Mouse (Mus musculus): Measurements from ENCODE around the gene Pbld2.
A peak's percentile ranks its signal among the peaks of the same experiment; 100 is the strongest.

Pbld2 gene

DNA sequence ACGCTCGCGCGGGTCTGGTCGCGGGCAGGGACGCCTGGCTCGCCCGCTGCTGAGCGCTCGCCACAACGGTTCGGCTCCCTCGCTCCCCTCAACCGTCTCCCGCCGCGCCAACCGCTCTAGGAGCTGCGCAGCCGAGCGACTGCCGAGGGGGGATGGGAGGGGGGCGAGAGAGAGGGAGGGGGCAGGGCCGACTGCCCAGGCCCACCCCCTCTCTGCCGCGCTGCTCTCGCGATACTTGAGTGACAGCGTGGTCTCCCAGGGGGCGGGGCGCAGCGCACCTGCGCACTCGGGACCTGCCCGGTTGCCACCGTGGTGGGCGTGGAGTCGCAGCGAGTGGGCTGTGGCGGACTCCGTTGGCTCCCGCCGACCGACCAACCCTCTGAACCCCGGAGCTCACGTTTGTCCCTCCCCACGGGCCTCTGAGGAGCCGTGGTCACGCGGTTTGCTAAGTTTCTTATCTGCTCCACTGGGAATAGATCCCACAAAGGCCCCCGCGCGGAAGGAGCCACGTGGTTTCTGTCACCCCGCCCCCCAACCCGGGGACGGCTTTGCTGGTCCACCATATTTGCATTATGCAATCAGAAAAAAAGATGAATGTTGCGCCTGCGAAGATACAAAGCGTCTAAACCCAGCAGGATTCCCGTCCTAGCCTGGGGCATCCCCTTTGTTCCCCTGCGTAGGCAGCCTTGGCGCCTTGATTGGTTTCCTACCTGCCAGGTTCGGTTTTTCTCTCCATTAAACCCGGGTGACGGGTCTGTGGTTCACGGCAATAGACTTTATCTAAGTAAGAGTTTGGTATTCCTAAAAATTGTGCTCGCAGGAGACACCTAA is at the start of gene Pbld2, which contains the start of gene Hnrnph3:
TSS of gene Pbld2 (plus strand) at position 567 of the 831 bp plus-strand sequence.
TSS of gene Hnrnph3 (minus strand) at position 469 of the 831 bp plus-strand sequence.
- peak; percentile 96 to 99 for DNase-seq

DNA sequence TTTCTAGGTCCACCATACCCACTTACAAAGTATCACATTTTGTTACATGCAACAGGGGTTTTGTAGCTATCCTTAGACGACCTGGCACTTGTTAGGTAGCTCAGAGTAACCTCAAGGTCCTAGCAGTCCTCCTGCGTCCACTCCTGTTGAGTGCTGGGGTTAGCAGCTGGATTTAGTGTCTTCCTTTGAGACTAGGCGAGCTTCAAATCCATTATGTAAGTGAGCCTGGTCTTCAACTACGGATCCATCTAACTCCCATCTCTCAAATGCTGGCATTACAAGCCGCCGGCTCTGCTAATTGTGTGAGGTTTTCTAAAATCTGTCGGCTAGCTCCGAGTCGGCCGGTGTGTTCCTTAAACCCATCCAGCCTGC is 44.5 kb upstream of the Pbld2 start:
- no peak for DNase-seq

DNA sequence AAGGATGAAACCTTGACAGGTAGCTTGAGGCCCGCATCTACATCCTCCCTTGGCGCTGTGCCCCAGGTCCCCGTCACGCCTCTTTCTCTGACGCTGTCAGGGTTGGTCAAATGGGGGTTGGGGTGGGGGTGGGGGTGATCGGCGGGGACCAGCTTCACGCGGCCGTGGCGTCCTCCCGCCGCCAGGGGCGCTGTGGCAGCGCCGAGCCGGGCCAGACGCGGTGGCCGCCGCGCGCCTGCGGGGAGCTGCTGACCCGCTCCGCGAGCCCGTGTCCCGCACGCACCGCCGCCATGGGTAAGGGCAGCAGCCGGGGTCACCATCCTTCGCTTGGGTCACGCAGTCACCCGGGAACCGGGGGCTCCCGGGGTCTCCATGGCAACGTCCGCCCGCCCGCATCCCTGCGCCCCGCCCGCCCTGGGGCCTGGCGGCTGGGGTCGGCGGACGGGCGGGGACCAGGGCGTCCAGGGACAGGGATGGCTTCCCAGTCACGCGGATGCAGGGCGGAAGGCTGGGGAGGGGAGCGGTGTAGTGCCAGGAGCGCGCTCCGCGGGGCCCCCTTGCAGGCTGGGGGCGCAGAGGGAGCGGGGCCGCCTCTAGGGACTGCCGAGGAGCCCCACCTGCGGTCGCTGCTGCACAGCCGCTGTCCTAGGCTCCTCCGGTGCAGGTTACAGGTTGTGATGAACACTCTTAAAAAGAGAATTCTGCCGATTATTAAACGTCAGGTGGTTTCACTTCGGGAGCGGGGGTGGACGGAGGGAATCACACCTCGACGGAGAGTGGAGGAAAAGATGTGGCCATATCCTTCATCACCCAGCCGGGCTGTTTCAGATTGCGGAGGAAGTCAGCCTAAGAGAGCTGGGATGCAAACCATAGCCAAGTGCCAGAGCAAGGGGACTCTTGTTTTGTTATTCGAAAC is 43.8 kb upstream of the Pbld2 start, which contains the start of gene Rufy2:
TSS of gene Rufy2 (plus strand) at position 185 of the 916 bp plus-strand sequence.
- peak; percentile 96 to 98 for DNase-seq

DNA sequence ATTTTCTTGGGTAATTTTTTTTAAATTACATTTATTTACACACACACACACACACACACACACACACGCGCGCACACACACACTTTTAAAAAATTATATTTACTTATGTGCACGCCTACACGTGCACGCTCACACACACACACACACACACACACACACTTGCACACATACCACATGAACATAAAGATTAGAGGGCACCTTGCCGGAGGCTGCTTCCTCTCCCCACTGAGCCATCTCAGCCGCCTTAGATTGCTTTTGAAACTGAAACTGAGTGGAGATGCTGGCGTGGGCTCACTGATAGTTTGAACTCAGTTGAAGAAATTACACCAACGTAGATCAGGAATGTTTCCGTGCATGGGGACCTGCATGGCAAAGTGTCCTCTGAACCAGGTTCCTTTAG is 40.0 kb upstream of the Pbld2 start:
- DNase-seq, result no peak

DNA sequence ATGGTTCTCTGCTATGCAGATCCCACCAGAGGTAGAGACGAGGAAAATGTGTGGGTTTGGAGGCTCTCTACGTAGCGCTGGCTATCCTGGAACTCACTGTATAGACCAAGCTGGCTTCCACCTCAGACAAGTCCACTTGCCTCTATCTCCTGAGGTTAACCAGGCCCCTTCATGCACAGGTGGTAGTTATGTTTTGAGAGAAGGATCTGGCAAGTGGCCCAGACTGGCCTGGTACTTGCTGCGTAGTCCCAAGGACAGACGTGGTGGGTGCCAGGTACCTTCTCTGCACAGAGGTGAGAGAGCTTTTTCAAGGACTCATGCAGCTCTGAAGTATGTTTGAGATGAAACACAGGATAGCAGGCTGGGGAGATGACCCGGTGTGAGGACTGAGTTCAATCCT is 39.6 kb upstream of the Pbld2 start:
- peak in 1 of 2 experiments; percentile 35 for DNase-seq

DNA sequence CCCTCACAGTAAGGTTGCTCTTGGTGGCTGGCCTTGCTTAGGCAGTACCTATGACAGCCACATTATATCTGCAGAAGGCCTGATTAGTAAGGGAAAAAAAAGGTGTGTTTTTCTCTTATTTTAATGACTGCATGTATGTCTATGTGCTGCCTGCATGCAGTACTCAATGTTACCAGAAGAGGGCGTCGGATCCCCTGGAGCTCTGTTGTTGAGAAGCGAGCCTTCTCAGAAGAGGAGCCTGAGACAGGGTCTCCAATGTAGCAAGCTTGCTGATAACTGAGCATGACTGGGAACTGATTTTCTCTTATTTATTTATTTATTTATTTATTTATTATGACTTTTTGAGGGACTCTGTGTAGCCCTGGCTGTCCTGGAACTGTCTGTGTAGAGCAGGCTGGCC is 36.8 kb upstream of the Pbld2 start:
- DNase-seq, result no peak

DNA sequence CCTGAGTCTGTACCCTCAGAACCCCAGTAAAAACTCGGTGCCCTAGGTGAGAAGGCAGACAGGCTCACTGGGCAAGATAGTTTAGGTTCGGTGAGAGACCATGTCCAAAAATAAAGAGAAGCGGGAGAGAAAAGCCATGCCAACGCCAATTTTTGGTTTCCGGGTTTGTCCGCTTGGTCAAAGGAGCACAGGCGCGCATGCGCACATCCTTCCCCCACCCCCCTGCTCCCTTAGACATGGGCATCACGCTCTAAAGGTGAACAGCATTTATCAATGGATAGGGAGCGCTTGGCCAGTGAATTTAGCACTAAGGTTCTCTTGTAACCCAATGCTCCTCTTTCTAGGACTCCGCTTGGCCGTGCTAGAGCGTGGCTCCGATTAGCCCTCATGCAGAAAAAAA is 33.5 kb upstream of the Pbld2 start:
- no peak for DNase-seq

DNA sequence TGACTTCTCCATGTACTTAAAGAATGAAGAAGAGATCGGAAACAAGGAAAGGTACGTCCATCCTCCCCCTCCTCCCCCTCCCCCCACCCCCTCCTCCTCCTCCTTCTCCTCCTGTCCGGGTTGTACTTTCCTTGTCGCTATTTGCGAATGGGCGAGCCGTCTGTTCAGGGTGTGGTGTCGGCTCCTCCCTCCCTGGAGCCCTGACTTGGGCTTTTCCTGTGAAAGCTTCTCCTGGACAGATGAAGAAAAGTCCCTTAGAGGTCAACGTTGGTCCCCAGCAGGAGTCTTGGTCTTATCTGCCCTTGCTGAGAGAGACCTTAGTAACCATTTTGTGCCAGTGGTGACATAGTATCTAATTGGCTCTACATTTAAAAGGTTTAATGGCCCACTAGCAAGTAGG is 30.1 kb upstream of the Pbld2 start:
- no peak for DNase-seq

DNA sequence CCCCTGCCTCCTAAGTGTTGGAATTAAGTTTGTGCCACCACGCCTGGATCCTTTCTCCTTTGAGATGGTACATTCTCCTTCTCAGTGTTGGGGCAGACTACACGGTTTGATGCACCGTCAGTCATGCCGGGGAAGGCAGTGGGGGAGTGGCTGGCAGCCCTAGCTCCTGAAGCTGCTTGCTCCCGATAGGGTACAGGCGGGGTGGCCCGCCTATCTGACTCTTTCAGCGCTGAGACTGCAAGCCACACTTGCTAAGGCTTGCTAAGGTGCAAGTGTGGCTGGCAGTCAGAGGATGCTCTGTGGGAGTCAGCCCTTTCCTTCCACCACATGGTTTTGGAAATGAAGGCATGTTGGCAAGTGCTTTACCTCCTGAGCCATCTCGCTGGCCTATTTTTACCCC is 23.5 kb upstream of the Pbld2 start:
- DNase-seq, result no peak

DNA sequence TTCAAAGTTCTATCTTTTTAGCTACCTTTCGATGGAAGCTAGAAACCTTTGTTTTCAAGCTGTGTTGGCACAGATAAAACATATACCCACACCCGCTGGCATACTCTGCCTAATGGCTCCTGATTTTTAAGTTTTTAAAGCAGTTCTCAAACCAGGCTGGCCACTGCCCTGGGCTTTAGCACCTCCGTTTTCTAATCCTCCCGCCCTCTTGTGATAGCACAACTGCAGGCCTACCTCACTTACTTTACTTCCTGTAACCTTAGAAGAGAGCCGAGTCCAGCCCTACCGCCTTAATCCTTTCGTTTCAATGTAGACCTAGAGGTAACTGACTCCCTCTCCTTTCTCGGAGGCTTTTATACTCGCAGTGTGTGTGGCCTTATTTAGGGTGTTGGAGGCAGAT is 20.9 kb upstream of the Pbld2 start:
- DNase-seq, result no peak

DNA sequence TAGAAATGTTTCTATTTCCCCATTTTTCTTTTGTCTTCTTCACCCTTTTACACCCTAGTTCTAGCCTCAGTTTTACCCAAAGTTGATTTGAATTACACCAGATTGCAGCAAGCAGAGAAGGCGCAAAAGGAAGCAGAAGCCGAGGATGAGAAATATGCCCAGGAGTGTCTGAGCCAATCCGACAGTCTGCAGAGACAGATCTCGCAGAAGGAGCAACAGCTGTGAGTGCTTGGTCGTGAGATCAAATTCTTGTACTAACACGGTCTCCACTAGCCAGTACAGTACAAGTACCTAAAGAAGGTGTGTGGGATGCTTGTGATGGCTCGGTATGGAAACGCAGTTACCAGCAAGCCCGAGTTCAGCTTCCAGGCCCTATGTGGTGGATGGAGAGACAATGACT is 19.6 kb upstream of the Pbld2 start:
- no peak for DNase-seq

DNA sequence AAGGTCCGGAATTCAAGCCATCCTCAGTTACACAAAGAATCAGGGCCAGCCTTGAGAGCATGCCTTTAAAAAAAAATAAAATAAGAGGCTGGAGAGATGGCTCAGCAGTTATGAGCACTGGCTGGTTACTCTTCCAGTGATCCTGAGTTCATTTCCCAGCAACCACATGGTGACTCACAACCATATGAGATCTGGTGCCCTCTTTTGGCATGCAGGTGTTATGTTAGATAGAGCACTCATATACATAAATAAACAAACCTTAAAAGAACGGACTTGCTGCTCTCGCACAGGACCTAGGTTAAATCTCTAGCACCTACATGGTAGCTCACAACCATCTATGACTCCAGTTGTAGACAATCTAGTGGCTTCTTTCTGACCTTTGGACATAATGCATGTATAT is 15.9 kb upstream of the Pbld2 start:
- no peak for DNase-seq

DNA sequence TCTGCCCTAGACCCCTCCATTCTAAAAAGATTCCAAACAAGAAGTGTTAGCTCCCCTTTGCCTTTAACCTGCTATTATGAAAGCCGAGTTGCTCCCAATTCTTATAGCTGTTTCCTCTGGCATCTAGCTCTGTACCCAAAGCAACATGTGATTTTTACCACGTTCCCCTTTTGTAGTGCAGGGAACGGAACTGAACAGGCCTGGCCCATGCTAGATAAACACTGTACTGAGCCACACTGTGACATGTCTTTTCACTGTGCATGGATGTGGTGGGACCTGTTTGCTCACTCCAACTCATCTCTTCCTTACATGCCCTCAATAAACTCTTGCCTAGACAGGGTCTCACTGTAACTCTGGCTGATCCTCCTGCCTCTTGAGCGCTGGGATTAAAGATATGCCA is 13.8 kb upstream of the Pbld2 start:
- DNase-seq, result no peak

DNA sequence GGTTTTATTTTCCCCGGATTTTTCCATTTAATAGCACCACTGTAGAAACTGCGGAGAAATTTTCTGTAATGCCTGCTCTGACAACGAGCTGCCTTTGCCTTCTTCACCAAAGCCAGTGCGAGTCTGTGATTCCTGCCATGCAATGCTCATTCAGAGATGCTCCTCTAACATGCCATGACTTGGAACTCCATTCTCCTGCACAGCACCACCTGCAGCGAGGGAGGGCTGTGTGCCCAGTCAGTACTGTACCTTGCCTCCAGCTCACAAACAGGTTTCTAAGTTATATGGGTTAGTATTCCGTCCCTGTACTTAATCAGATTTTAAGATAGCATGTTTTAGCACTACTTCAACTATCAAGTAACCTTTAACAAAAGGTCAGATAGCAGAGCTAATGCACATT is 12.6 kb upstream of the Pbld2 start:
- peak; percentile 50 to 63 for DNase-seq

DNA sequence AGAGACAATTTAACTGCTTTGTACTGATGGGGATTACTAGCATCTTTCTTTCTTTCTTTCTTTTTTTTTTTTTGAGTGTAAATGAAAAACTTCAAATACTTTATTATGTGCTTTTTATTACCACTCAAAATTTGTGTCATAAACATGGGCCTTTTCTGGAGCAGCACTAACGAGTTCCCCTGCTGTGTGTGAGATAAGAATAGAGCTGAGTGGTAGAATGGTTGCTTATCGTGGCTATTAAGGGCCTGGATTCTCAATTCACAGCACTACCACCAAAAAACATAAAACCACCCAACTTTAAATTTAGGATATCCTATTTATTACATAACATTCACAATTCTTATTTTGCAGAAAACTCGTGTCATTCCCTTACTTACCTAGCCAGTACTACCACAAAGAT is 10.6 kb upstream of the Pbld2 start:
- no peak for DNase-seq

DNA sequence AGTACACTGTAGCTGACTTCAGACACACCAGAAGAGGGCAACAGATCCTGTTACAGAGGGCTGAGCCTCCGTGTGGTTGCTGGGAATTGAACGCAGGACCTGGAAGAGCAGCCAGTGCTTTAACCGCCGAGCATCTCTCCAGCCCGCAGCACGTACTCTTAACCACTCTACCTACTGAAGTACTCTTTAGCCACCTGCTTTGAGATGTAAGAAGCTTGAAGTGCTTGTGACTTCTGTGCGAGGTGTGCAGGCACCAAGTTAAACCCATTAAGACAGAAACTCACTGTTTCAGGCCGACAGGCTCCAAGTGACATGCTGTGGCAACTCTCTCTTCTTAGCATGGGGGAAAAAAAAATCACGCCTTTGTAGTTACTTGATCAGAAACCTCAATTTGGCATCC is 9.9 kb upstream of the Pbld2 start:
- DNase-seq, result no peak

DNA sequence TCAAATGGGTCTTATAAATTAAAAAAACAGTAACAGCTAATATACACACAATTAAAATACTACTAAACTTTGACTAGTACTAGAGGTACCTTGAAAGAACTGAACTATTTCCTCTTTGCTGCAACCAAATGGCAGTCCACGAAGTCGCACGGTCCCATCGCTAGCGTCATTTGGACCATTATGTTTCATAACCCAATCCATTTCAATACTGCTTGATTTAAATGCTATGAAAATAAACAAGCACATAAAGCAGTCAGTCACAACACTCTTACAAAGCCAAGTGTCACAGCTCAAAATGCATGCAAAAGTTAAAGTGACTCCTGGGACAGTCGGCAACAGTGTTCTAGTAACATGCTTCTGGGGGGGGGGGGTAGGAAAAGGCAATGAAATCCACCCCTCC is 4.8 kb upstream of the Pbld2 start:
- DNase-seq, result no peak

DNA sequence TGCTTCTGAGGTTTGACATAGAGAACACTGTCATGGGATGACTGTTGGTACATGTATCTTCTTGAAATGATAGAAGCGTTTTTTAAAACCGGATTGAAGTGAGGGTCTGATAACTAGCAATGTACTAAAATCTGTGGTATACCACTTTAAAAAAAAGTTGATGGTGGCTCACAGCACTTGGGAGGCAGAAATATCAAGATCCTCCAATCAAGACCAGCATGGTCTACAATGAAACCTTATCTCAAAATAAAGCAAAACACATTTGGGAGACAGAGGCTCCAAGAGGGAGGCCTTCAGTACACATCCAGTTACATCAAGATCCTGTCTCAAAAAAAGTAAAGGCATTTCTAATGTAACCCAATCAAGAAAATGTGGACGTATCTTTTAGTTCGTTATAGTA is 2.4 kb upstream of the Pbld2 start:
- DNase-seq, result no peak

DNA sequence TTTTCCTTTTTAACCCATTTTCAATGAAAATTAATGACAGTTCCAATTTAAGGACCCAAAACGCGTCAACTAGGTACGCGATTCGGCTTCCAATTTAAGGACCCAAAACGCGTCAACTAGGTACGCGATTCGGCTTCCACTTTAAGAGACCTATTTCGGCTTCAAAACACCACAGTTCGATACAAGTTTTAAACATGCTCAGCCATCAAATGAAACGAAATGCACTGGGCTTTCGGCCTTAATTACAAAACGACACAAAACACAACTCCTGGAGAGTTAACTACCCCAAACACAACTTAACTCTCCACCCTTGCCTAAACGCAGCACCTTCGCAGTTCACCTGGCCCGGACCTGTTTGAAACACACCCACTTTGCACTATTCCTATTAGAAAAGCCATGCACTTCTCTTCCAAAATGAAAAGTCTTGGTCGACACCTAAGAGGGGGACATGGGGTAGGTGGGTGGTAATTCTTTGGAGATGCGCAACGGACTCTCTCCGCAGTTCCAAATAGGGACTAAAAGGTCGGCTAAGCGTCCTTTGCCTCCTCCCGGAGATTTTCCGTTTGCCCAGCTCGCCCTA is 1.5 kb upstream of the Pbld2 start:
- no peak for DNase-seq

DNA sequence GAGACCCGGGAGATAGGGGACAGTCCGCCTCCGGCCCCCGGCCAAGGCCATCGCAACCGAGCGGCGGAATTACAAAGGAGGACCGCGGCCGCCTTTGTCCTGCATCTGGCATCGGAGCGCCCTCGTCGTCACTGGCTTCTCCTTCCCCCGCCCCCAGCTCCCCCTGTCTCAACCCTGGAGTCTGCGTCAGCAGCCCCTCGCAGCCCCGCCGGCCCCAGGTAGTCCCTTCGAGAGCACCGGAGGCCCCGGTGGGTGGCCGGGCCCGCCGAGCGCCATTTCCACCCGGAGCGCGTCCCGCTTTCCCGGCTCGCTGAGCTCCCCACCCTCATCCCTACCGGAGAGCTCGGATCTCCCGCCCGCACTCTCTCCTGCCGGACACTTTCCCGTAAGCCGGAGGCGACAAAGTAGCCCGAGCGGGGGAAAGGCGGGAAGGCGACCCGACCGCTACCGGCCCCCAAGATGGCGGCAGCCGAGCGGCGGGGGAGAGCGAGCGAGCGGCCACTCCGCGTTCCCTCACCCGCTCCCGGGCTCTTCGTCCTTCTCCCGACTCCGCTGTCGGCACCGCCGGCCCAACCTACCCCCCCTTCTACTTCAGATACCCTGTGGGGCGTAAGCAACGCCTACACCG is 880 bp upstream of the Pbld2 start:
- peak; percentile 66 to 73 for DNase-seq

DNA sequence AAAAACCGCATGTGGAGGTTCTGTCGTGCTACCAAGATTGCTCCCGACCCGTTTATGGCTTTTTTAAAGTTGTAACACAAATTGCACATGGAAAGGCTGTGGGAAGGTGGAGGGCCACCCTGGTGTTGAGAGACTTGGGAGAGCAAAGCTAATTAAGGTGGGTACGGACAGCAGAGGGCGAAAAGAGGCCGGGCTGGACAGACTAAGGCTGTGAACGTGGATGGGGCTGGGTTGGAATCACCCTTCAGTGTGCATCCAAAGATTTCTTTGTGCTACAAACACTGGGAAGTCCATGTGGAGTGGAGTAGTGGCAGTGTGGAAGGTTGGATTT is 430 bp downstream of the Pbld2 start:
- peak; percentile 77 to 81 for DNase-seq

DNA sequence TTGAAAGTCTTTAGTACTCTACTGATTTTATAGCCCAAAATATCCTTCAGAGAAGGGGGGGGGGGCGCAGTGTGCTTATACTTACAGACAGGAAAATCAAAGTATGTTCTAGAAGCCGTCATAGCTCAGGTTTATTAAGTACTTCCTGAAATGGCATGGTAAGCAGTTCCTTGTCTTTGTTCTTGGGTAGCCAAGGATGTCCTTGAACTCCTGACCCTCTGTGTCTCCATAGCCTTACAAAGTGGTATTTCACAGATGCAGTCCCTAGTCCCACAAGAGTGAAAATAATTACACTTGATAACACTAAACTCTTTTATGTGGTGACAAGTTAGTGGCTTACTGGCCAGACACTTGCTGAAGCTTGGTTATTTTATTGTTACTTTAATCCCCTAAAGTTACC is 901 bp downstream of the Pbld2 start:
- no peak for DNase-seq

DNA sequence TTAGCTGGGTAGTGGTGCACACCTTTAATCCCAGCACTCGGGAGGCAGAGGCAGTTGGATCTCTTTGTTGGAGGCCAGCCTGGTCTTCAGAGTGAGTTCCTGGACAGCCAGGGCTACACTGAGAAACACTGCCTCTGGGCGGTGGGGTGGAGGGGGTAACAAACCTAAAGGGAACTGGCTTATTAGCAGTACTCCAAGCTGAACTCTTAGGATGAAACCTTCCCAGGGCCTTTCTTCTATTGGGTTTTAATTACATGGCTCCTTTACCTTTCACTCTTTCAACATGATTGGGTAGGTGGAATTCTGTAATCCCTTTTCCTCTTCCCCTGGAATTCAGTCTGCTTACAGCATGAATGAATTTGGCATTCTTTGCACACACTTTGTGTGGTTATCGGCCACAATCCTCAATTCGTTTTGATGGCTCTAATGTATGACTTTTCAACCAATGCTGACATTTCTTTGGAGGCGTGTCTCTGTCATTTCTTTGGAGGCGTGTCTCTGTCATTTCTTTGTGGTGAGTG is 1.4 kb downstream of the Pbld2 start:
- no peak for DNase-seq
